Mouse (Mus musculus) midbrain, embryonic 12.5 days (tissue): Measurements from ENCODE around the gene Cldn11. TPM values are rescaled to one million over a fixed set of nuclear protein-coding genes. Genes with fewer than 3 reads are reported as not detected.

Experiments
- ATAC-seq: fragments of 200-750 bp; cut with Nextera tagmentation; 2 replicates; pipeline ENCODE4 v1.8.0; 2017; ENCODE audit warnings: low read depth, moderate TSS enrichment, moderate library complexity; ENCODE audit not compliant: low FRiP score
- H3K27ac ChIP-seq: fragments of 300-500 bp; sonication (generic); replicated peaks from 2 replicates; pipeline ENCODE4 v1.5.1; 2016; ENCODE audit warnings: mild to moderate bottlenecking
- H3K27me3 ChIP-seq: fragments of 300-500 bp; sonication (generic); 2 replicates; pipeline ENCODE4 v1.6.1; 2016; ENCODE audit warnings: mild to moderate bottlenecking
- H3K36me3 ChIP-seq: fragments of 300-500 bp; sonication (generic); 2 replicates; pipeline ENCODE4 v1.6.1; 2016
- H3K4me1 ChIP-seq: fragments of 300-500 bp; sonication (generic); 2 replicates; pipeline ENCODE4 v1.6.1; 2016
- H3K4me2 ChIP-seq: fragments of 300-500 bp; sonication (generic); replicated peaks from 2 replicates; pipeline ENCODE4 v1.6.1; 2016; ENCODE audit warnings: mild to moderate bottlenecking, moderate library complexity
- H3K4me3 ChIP-seq: fragments of 300-500 bp; sonication (generic); 2 replicates; pipeline ENCODE4 v1.5.1; 2016; ENCODE audit warnings: mild to moderate bottlenecking
- H3K9ac ChIP-seq: fragments of 300-500 bp; sonication (generic); replicated peaks from 2 replicates; pipeline ENCODE4 v1.6.1; 2016; ENCODE audit warnings: mild to moderate bottlenecking, moderate library complexity
- H3K9me3 ChIP-seq: fragments of 300-500 bp; sonication (generic); 2 replicates; pipeline ENCODE4 v1.6.1; 2016; ENCODE audit warnings: mild to moderate bottlenecking
- WGBS: fragments of 180-500 bp; shearing (Covaris S2); methylation state at CpG from one replicate; pipeline ENCODE4 v1.1.7; 2016; 5-methylcytosine and 5-hydroxymethylcytosine counted together
- polyA plus RNA-seq: library from polyadenylated mRNA; unstranded; fragments of >200 nt; fragmentation: Nextera tagmentation; extraction: Ambion mirVana; gene quantifications from 2 replicates; pipeline ENCODE4 v1.2.1, GENCODE M21; 2016

Gene Cldn11
- polyA plus RNA-seq, 1 experiment from 2014 or later, result 26.3 TPM

- Histone ChIP-seq H3K27ac (no peak overlapping the region), H3K4me1 (peaks cover 16% of the 10 kb centered on the region), H3K9ac (no peak overlapping the region), H3K9me3 (no peaks in the 10 kb centered on the region), H3K4me3 (no peak overlapping the region), H3K36me3 (no peaks in the 10 kb centered on the region), H3K27me3 (no peaks in the 10 kb centered on the region), H3K4me2 (no peak overlapping the region)
- ATAC-seq, result no peak
- 93% methylated on average over 14 of the region's 14 CpGs for WGBS
Observed at GRCm38 (mm10) chr3:31162860-31163259, 13.1 kb downstream of the Cldn11 start.

GRCm38 (mm10) chr3:31165803-31166202 lies 16.1 kb downstream of the Cldn11 start:
- peak; percentile 28; the same call in 1 of the 2 replicates for ATAC-seq
- Histone ChIP-seq H3K36me3 (no peaks in the 10 kb centered on the region), H3K4me2 (no peak overlapping the region), H3K4me3 (no peak overlapping the region), H3K27me3 (no peaks in the 10 kb centered on the region), H3K9me3 (no peaks in the 10 kb centered on the region), H3K27ac (no peak overlapping the region), H3K4me1 (peaks cover 16% of the 10 kb centered on the region), H3K9ac (no peak overlapping the region)
- WGBS, result 60% methylated on average over 3 of the region's 3 CpGs

DNA sequence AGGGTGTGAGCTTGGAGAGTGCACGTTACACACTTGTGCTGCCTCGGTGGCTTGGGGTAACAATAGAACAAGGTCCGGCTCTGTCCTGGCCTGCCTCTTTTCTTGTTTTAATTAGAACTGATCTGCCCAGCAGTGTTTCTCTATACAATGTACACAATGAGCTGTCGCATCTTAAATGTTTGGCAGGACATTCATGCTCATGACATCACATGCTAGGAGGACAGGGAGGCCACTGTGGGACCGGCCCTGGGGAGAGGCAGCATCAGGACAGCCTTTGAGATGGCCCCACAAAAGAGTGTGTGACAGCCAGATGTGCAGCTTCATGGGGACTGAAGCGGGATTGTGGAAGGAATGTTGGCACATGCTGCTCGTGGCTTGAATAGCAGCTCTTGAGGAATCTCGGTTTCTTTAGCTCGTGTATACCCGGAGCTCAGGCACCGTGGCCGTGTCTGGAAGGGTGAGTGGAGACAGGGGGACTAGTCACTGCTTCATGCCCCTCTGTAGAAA lies 16.7 kb downstream of the Cldn11 start:
- no peak overlapping the region for H3K4me2 ChIP-seq
- peak; percentile 61 for ATAC-seq
- 37% methylated on average over 12 of the region's 12 CpGs for WGBS
- H3K27ac ChIP-seq, result no peak overlapping the region
- H3K9me3 ChIP-seq, result no peaks in the 10 kb centered on the region
- H3K4me3 ChIP-seq, result no peak overlapping the region
- peaks cover 13% of the 10 kb centered on the region for H3K4me1 ChIP-seq
- no peaks in the 10 kb centered on the region for H3K27me3 ChIP-seq
- no peak overlapping the region for H3K9ac ChIP-seq
- no peaks in the 10 kb centered on the region for H3K36me3 ChIP-seq

- H3K4me2 ChIP-seq, result no peak overlapping the region
- no peak overlapping the region for H3K9ac ChIP-seq
- H3K4me1 ChIP-seq, result no peaks in the 10 kb centered on the region
- H3K27me3 ChIP-seq, result no peaks in the 10 kb centered on the region
- H3K9me3 ChIP-seq, result no peaks in the 10 kb centered on the region
- no peak overlapping the region for H3K4me3 ChIP-seq
- WGBS, result 95% methylated on average over 7 of the region's 7 CpGs
- H3K27ac ChIP-seq, result no peak overlapping the region
- ATAC-seq, result no peak
- no peaks in the 10 kb centered on the region for H3K36me3 ChIP-seq
Observed at GRCm38 (mm10) chr3:31190342-31190741, 40.6 kb downstream of the Cldn11 start.

DNA sequence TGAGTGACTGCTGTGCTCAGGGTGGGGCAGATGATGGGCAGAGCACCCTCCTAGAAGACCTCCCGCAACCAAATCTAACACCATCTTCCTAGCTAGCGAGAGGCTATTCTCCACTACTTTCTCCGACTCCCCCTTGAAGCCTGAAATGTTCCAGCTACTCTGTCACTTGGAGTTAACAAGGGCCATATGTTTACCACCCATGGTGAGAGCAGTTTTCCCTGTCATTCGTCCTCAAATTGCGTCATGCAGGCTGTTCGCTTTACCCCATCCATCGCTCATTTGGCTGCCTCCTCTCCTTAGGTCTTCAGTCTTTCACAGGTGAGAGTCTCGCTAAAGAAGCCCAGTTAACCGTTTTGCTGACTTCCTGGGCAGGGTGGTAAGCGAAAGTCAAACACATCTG lies 41.7 kb downstream of the Cldn11 start:
- no peak for ATAC-seq
- Histone ChIP-seq H3K4me3 (no peak overlapping the region), H3K27me3 (no peaks in the 10 kb centered on the region), H3K4me2 (no peak overlapping the region), H3K9me3 (no peaks in the 10 kb centered on the region), H3K36me3 (no peaks in the 10 kb centered on the region), H3K9ac (no peak overlapping the region), H3K4me1 (no peaks in the 10 kb centered on the region), H3K27ac (no peak overlapping the region)
- WGBS, result 84% methylated on average over 10 of the region's 10 CpGs

GRCm38 (mm10) chr3:31199162-31199877 lies 49.6 kb downstream of the Cldn11 start:
- H3K27ac ChIP-seq, result no peak overlapping the region
- no peaks in the 10 kb centered on the region for H3K36me3 ChIP-seq
- H3K9ac ChIP-seq, result no peak overlapping the region
- H3K4me1 ChIP-seq, result no peaks in the 10 kb centered on the region
- no peak for ATAC-seq
- no peaks in the 10 kb centered on the region for H3K9me3 ChIP-seq
- WGBS, result 86% methylated on average over 11 of the region's 17 CpGs
- no peaks in the 10 kb centered on the region for H3K27me3 ChIP-seq
- no peak overlapping the region for H3K4me2 ChIP-seq
- no peak overlapping the region for H3K4me3 ChIP-seq

- 96% methylated on average over 11 of the region's 11 CpGs for WGBS
- no peak overlapping the region for H3K27ac ChIP-seq
- no peak overlapping the region for H3K4me3 ChIP-seq
- no peak for ATAC-seq
- H3K9me3 ChIP-seq, result no peaks in the 10 kb centered on the region
- no peak overlapping the region for H3K9ac ChIP-seq
- H3K4me1 ChIP-seq, result peaks cover 2% of the 10 kb centered on the region; the same call in 1 of the 2 replicates
- no peaks in the 10 kb centered on the region for H3K36me3 ChIP-seq
- no peaks in the 10 kb centered on the region for H3K27me3 ChIP-seq
- no peak overlapping the region for H3K4me2 ChIP-seq
Observed at GRCm38 (mm10) chr3:31203947-31204346, 54.2 kb downstream of the Cldn11 start.

DNA sequence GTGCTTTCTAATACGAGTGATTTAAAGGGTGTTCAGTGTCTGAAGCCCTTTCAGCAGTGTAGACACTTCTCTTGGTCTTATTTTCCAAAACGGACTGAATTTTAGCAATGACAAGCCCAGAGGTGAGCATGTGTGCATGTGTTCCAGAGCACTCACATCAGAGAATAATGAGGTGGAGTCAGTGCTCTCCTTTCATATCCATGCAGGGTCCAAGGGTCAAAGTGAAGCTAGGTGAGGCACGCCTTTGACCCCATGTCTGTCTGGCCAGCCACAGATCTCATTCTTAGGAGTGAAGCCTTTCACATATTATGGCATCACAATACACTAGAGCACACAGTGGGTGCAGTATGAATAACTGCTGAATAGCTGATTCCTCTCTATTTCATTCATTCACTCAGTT lies 55.4 kb downstream of the Cldn11 start:
- Histone ChIP-seq H3K27ac (no peak overlapping the region), H3K9ac (no peak overlapping the region), H3K9me3 (no peaks in the 10 kb centered on the region), H3K4me1 (peaks cover 7% of the 10 kb centered on the region), H3K4me3 (no peak overlapping the region), H3K36me3 (no peaks in the 10 kb centered on the region), H3K27me3 (no peaks in the 10 kb centered on the region), H3K4me2 (no peak overlapping the region)
- WGBS, result 83% methylated on average over 3 of the region's 3 CpGs
- no peak for ATAC-seq

DNA sequence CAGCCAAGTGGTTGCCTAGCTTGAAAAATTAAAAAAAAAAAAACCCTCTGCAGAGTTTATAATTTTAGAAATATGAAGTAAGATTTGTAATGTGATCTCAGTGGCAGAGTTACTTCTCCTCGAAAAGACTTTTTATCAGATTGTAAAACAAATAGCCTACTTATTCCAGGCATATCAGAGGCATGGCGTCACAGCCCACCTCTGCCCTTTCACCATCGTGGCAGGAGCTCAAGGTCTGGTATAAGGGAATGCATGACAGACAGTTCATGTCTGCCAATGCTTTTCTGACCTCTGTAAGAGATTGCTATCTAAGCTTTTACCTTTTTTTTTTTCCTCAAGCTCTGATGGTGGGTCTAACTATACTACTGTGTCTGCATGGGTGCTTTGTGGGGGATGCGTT lies 58.3 kb downstream of the Cldn11 start:
- H3K27ac ChIP-seq, result no peak overlapping the region
- no peaks in the 10 kb centered on the region for H3K36me3 ChIP-seq
- H3K4me2 ChIP-seq, result no peak overlapping the region
- no peak overlapping the region for H3K4me3 ChIP-seq
- H3K27me3 ChIP-seq, result no peaks in the 10 kb centered on the region
- 80% methylated on average over 4 of the region's 4 CpGs for WGBS
- no peak overlapping the region for H3K9ac ChIP-seq
- H3K4me1 ChIP-seq, result peaks cover 7% of the 10 kb centered on the region
- no peaks in the 10 kb centered on the region for H3K9me3 ChIP-seq
- no peak for ATAC-seq

GRCm38 (mm10) chr3:31208458-31208994 lies 58.8 kb downstream of the Cldn11 start:
- peak overlapping the region; percentile 40 for H3K4me2 ChIP-seq
- no peak overlapping the region for H3K4me3 ChIP-seq
- H3K4me1 ChIP-seq, result peaks cover 10% of the 10 kb centered on the region
- no peaks in the 10 kb centered on the region for H3K27me3 ChIP-seq
- WGBS, result 23% methylated on average over 6 of the region's 6 CpGs
- no peak overlapping the region for H3K9ac ChIP-seq
- H3K9me3 ChIP-seq, result no peaks in the 10 kb centered on the region
- H3K27ac ChIP-seq, result no peak overlapping the region
- H3K36me3 ChIP-seq, result no peaks in the 10 kb centered on the region
- ATAC-seq, result no peak

GRCm38 (mm10) chr3:31209001-31209400 lies 59.3 kb downstream of the Cldn11 start:
- Histone ChIP-seq H3K27ac (no peak overlapping the region), H3K4me2 (peak overlapping the region; percentile 40), H3K9ac (no peak overlapping the region), H3K9me3 (no peaks in the 10 kb centered on the region), H3K4me1 (peaks cover 15% of the 10 kb centered on the region), H3K4me3 (peak overlapping the region; percentile 7; the same call in 1 of the 2 replicates), H3K36me3 (no peaks in the 10 kb centered on the region), H3K27me3 (no peaks in the 10 kb centered on the region)
- WGBS, result 10% methylated on average over 19 of the region's 19 CpGs
- no peak for ATAC-seq

DNA sequence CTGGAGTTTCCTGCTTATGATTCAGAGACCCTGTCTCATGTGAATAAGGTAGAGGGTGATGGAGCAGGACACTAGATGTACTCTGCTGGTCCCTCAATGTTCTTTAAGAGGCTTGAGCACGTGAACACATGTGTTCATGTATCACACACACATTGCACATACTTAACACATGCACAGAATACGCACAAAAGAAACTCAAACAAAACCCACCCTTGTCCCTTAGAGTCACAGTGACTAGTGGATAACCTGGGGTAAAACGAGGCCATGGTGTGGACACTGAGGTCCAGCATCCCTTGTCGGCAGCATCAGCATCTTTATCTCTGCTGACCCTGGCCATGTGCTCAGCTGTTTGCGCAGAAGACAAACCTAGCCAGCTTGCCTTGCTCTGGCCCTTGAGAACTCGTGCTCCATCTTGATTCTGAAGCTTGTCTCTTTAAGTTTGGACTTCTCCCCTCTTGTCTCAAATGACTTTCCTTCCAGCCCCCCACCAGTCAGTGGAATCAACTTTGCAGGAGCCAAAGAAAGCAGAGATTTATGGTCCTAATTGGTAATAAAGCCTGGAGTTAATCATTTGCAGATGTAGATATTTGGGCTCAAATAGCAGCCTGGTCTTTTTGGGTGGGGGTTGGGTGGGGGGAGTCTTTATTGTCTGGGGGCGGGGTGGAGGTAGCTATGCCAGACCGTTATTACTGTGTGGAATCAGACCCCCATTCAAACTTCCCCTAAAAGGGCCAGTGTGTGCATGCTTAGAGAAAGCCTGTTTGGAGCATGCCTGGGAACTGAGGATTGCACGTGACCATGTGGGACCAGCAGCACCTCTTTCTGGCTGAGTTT lies 62.7 kb downstream of the Cldn11 start:
- Histone ChIP-seq H3K9ac (no peak overlapping the region), H3K27ac (no peak overlapping the region), H3K4me1 (peaks cover 15% of the 10 kb centered on the region), H3K27me3 (no peaks in the 10 kb centered on the region), H3K4me3 (no peak overlapping the region), H3K9me3 (no peaks in the 10 kb centered on the region), H3K36me3 (no peaks in the 10 kb centered on the region), H3K4me2 (no peak overlapping the region)
- no peak for ATAC-seq
- 75% methylated on average over 9 of the region's 9 CpGs for WGBS
